Mouse (Mus musculus) thymus, postnatal 25 days (tissue): ENCODE measurements around the gene Nxn.

Source experiments
- DNase-seq: peaks from one replicate; pipeline ENCODE4 v3.0.0; 2022

Nxn gene

GRCm38 (mm10) chr11:76360255-76360654 is 38.7 kb downstream of the Nxn start:
- DNase-seq = no peak

GRCm38 (mm10) chr11:76358628-76359320 is 40.2 kb downstream of the Nxn start:
- DNase-seq = no peak

GRCm38 (mm10) chr11:76357464-76357863 is 41.5 kb downstream of the Nxn start:
- DNase-seq = no peak

GRCm38 (mm10) chr11:76356091-76356490 is 42.8 kb downstream of the Nxn start:
- DNase-seq = no peak

- no peak for DNase-seq
These were observed 43.5 kb downstream of the Nxn start for GRCm38 (mm10) chr11:76355425-76355824.

- no peak for DNase-seq
These were observed 45.9 kb downstream of the Nxn start for GRCm38 (mm10) chr11:76352861-76353558.

- DNase-seq = no peak
These were observed 47.3 kb downstream of the Nxn start for GRCm38 (mm10) chr11:76351624-76352011.

GRCm38 (mm10) chr11:76350931-76351623 is 47.9 kb downstream of the Nxn start:
- no peak for DNase-seq

GRCm38 (mm10) chr11:76349833-76350232 is 49.1 kb downstream of the Nxn start:
- no peak for DNase-seq

GRCm38 (mm10) chr11:76347589-76347988 is 51.4 kb downstream of the Nxn start:
- no peak for DNase-seq

- no peak for DNase-seq
These were observed 55.9 kb downstream of the Nxn start for GRCm38 (mm10) chr11:76343031-76343430.

GRCm38 (mm10) chr11:76341884-76342645 is 56.9 kb downstream of the Nxn start:
- no peak for DNase-seq

GRCm38 (mm10) chr11:76341163-76341562 is 57.8 kb downstream of the Nxn start:
- DNase-seq = no peak

GRCm38 (mm10) chr11:76339830-76340229 is 59.1 kb downstream of the Nxn start:
- DNase-seq = no peak

GRCm38 (mm10) chr11:76339141-76339540 is 59.8 kb downstream of the Nxn start:
- DNase-seq = no peak

GRCm38 (mm10) chr11:76338656-76339055 is 60.3 kb downstream of the Nxn start:
- no peak for DNase-seq

GRCm38 (mm10) chr11:76337764-76338163 is 61.2 kb downstream of the Nxn start:
- peak; percentile 65 for DNase-seq

- no peak for DNase-seq
These were observed 61.7 kb downstream of the Nxn start for GRCm38 (mm10) chr11:76337236-76337635.

GRCm38 (mm10) chr11:76336224-76336623 is 62.7 kb downstream of the Nxn start:
- DNase-seq = no peak

- no peak for DNase-seq
These were observed 64.0 kb downstream of the Nxn start for GRCm38 (mm10) chr11:76334966-76335365.

- no peak for DNase-seq
These were observed 66.7 kb downstream of the Nxn start for GRCm38 (mm10) chr11:76332240-76332639.

GRCm38 (mm10) chr11:76328522-76329290 is 70.2 kb downstream of the Nxn start:
- no peak for DNase-seq
